Mouse (Mus musculus): ENCODE results near the gene Bloc1s6.

Gene Bloc1s6

DNA sequence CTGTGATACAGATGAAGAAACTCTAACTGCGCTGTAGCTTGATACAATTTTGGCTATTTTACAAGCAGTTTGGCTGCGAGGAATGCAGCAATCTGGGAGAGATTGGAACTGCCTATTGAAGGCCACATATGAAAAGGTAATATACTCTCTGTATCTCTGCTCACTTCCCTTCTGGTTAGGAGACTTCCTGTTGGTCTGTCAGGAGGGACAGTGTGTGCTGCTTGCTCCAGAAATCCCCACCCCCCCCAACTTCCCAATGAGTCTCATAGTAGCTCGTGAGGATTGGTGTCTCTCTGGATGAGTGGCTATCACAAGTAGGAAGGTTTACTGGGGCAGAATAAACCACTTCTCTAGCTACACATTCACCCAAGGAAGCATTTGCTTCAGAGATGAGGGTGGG, 24.7 kb downstream of the Bloc1s6 start:
- DNase-seq (ENCODE audit: inconsistent age in 2 of 2, low spot score in 1 of 2) = no peak

DNA sequence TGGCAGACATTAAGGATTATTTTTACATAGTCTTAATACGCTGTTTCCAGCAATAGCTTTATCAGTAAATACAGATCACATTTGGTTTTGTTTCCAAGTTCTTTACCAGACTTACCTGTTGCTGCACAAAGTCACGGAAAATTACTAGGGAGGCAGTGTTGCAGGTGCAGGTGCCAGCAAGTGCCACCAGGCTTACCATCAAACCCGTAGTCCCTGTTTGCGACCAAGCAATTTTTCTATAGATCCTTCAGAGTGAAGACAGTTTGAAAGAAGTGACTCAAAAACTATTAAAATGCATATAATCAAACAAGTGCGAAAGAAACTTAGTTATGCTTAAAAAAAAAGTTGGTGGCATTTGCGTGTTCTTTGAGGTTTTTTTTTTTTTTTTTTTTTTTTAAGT, 26.2 kb downstream of the Bloc1s6 start:
- DNase-seq (ENCODE audit: inconsistent age in 2 of 2, low spot score in 1 of 2) = no peak

DNA sequence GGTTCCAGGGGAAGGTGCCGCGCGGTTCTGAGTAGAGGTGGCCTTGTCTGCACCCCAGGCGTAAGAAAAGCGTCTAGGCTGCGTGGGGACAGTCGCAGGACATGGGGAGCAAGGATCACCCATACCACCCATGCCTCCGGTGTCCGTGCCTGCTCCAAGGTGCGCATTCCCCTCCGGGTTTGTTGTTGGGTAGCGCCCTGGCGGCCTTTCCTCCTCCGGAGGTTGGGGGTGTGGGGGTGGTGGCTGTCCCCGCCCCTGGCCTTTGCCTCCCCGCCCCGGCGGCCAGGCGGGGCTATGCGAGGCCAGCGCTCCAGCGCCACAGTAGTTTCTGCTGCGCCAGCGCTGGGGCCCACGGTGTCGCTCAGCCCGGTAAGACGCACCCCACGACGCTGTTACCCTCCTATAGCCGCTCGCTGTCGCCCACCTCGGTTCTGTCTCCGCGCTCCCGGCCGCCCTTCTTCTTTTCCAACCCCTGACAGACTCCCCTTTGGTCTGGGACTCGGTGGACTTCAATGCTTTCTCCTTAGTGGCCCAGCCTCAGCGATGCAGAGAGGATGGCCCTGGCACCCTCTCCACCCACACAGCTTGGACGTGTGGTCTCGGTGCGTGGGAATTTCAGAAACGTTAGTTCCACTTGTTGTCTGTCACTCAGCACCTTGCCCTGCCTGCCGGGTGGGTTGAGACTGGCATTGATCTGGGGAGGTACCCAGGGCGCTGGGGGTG, 26.9 kb downstream of the Bloc1s6 start, which contains the start of gene Sqor:
Gene Sqor, plus strand, starts transcription at position 167 of the 723 bp plus-strand sequence.
- DNase-seq (ENCODE audit: inconsistent age in 2 of 2, low spot score in 1 of 2) = peak; percentile 90 to 96

DNA sequence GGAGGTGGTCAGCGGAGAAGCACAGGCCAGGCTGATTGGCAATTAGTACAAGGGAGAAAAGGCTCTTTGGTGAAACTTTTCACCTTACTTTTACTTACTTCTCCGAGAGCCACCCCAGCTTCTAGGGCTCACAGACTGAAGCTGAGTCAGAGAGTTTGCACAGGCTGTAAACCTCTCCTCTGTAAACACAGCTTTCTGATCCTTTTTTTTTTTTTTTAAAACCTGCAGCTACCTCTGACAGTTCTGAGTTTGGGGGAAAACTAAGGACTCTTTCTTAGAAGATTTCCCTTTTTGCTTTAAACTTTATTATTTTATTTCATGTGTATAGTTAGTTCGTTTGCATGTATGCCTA, 27.5 kb downstream of the Bloc1s6 start:
- DNase-seq (ENCODE audit: inconsistent age in 2 of 2, low spot score in 1 of 2) = no peak

DNA sequence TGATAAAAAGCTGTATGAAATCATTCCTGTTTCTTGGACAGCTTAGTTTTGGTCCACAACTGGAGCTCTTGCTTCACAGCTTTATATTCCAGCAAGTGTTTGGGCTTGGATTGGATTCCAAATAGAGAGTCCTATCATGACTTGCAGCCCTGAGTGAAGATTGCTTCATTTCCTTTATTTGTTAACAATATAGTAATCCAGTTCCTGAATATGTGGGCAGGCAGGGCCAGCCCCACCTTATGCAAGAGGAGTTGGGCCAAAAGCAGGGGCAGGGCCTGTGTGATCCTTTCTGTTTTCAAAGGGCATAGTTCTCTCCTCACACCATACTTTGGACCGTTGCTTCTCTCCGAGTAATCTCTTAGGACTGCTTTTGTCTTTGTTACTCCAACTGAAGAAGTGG, 32.7 kb downstream of the Bloc1s6 start:
- DNase-seq (ENCODE audit: inconsistent age in 2 of 2, low spot score in 1 of 2) = peak in 1 of 2 experiments; percentile 50

DNA sequence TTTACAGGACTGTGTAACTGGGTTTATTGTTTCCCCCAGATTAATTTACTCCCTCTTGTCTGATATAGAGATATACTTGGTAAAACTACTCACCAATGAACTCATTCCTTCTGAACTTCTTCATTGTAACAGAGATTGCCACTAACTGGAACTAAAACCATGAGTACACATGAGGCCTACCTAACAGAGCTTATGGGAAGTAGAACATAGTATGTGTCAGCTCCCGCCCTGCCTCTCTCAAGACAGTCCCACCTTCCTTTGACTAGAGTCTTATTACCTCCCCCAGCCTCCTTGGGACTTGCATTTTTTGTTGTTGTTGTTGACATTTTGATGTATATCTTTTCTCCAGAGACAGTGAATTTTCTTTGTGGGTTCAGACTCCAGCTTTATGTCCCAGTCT, 34.6 kb downstream of the Bloc1s6 start:
- DNase-seq (ENCODE audit: inconsistent age in 2 of 2, low spot score in 1 of 2) = no peak

DNA sequence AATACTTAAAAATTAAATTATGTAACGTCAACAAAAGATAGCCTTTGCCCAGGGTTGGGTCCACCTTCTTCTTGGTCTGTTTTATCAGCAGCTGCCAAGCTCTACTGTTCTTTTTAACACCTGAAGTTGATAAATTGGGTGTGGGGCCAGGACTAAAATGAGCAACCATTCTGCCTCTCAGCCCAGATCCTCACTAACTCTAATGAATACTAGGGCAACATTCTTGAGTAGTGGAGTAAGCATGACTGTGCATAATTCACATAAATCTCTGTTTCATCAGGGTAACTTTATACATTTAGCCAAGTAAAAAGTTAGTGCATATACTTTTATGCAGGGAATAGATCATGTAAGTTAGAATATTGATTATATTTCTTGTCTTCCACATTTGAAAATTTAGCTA, 37.2 kb downstream of the Bloc1s6 start:
- no peak for DNase-seq (ENCODE audit: inconsistent age in 2 of 2, low spot score in 1 of 2)

DNA sequence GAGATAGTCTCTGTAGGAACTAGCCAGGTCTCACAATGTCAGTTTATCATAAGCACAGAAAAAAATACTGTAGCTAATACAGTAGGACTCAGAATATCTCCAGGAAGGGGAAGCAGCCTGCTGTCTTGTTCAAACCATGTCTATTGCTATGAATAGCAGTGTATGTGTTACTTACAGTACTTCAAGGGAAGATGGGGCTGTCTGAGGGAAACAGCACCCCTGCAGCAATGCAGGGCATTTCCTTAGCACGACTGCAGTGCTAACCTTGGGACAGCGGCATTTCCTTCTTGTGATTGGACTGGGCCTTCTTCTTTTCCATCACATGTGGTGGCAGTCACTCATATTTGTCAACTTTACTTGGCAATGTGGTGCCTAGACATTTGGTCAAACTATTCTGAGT, 38.5 kb downstream of the Bloc1s6 start:
- no peak for DNase-seq (ENCODE audit: inconsistent age in 2 of 2, low spot score in 1 of 2)

DNA sequence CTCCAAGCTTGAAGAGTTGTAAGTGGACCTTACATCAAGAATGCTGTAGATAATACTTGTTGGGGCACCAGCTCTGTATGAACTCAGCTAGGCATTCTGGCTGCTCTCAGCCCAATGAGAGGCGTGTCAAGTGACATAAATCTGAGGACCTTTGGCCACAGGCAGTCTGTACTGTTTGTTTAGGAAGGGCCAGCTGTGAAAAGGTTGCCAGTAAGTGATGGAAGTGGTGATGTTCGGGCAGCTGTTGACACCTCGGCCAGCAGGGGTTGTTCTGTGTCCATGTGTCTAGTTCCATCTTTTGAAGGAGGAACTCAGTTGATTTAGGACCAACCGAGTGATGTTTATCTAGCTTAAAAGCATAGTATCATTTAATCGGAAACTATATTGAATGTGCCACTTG, 41.7 kb downstream of the Bloc1s6 start:
- DNase-seq (ENCODE audit: inconsistent age in 2 of 2, low spot score in 1 of 2) = peak in 1 of 2 experiments; percentile 23

DNA sequence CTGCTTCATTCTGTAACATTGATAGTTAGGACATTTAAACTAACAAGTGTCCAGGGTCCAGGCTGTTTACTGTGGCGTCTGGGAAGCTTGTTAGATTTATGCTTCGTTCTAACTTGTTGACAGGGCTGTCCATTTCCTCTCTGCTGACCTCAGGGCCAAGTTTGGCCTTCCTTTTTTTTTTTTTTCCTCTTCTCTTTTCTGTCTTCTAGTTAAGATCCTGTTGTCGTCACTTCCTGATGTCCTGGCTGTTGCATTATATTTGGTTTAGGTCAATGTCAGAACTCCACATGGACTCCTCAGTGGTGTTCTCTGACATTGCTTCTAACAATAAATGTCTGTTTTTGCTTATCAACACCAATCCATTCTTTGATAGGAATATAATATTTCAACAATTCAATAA, 42.1 kb downstream of the Bloc1s6 start:
- DNase-seq (ENCODE audit: inconsistent age in 2 of 2, low spot score in 1 of 2) = peak in 1 of 2 experiments; percentile 20

DNA sequence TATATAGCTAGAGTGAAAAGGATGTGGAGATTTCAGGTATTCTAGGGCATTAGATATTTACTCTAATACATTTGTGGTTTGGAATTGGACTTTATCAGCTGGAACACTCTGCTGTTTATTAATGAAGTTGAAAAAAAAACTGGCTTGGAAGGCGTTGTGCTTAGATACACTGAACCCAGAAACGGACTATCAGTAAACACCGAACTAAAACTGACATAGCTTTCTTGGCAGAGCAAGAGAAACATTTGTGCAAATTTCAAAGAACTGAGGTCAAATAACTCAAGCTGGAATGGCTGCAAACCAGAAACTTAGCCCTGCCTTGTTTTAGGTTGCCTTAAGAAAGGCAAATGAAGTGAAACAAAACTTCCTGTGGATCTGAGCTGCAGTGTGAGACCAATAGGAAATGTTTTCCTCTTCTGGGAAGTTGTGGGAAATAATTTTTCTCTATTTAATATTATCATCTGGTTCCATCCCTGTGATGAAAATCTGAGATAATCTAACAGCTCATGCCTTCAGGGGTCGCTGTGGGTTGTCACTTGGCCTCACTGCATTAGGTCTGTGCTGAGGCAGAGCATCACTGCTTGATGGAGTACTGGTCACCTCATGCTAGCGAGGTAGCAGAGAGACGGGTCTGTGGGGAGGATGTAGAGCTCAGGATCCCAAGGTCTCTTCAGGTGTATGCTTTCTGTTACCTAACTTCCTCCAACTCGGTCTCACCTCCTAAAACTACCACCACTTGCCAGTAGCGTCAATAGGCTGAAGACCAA, 43.5 kb downstream of the Bloc1s6 start:
- DNase-seq (ENCODE audit: inconsistent age in 2 of 2, low spot score in 1 of 2) = peak in 1 of 2 experiments; percentile 29

DNA sequence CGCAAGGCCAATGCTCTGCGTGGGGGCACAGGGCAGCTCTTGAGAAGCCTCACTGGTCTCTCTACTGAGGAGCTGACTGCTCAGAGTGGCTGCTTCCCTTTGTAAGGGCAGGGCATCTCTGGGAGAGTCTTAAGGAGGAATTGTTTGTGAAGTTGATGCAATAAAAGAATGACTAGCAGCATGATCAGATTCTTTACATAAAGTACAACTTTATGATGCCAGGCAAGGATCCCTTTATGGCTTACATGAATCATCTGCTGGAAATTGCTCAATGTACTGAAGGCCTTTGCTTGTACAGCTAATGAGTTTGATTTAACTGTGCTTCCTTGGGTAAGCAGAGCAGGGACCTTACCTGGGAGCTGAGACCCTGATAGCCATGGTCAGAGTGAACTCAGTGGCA, 45.4 kb downstream of the Bloc1s6 start:
- DNase-seq (ENCODE audit: inconsistent age in 2 of 2, low spot score in 1 of 2) = peak in 1 of 2 experiments; percentile 28

DNA sequence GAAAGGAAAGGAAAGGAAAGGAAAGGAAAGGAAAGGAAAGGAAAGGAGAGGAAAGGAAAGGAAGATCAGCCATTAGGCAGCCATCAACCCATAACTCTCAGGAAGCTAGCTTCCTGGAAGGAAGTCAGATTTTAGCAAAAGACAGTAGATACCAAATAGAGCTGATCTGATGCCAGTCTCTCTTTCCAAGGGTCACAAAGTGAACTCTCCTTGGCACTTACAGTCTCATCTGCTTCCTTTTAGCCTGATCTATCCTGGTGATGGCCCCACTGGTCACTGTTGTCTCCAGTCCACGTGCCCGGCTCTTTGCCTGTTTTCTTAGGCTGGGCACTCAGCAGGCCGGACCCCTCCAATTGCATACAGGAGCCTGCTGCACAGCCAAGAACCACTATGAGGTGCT, 46.4 kb downstream of the Bloc1s6 start:
- DNase-seq (ENCODE audit: inconsistent age in 2 of 2, low spot score in 1 of 2) = no peak

DNA sequence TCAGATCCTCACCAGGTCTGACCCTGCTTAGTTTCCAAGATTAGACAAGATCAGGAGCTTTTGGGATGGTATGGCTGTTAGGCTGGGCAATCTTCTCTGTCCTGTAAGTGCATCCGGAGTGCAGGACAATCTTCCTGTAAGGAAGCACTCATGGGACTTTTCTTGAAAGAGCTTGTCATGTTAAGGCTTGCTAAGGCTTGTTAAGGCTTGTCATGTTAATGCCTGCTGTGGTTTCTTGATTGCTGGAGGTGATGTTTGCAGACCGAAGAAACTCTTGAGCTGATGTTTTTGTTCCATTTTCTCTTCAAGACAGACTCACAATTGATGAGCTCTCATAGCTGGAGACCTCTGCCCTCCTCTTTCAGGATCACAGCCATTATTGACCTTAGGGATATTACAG, 47.9 kb downstream of the Bloc1s6 start:
- DNase-seq (ENCODE audit: inconsistent age in 2 of 2, low spot score in 1 of 2) = no peak

DNA sequence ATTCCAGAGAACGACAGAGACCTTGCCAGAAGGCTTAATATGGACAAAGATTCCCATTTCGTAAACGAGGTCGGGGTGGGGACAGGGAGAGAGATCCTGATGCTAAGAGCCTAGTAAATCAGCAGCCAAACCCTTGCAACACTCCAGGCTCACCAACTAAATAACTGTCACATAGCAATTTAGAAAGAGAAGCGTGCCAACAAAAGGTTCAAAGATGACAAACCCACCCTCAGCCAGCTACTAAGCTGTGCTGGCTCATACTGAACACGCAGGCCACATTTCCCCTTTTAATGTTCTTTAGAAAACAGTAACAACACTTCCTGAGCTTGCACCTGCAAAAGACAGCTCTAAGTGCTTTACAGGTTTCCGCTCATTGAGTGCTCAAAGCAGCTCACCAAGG, 51.0 kb downstream of the Bloc1s6 start:
- peak in 1 of 2 experiments; percentile 27 for DNase-seq (ENCODE audit: inconsistent age in 2 of 2, low spot score in 1 of 2)

DNA sequence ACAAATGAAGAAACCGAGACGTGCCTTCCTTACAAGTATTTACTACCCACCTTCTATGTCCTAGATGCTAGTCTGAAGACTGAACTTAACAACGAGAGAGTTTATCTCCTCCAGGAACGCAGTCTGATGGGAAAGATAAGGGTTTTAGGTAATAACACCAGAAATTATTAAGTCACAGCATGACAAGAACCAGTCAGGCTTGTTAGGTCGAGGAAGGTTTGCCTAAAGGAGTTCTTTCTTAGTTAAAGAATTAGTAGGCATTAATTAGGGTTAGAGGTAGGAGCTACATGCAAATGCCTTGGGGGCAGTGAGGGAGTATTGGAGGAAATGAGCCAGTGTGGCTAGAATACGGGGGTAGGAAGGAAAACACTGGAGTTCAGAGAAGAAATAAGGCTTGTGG, 51.4 kb downstream of the Bloc1s6 start:
- DNase-seq (ENCODE audit: inconsistent age in 2 of 2, low spot score in 1 of 2) = no peak
